Mouse (Mus musculus) retina, postnatal 7 days (tissue): Measurements from ENCODE around the gene Zfp385b.

ENCODE experiments used
- DNase-seq: peaks from one replicate; pipeline ENCODE4 v3.0.0-alpha.2; 2012; ENCODE audit warnings: low read depth, low spot score

The Zfp385b gene

DNA sequence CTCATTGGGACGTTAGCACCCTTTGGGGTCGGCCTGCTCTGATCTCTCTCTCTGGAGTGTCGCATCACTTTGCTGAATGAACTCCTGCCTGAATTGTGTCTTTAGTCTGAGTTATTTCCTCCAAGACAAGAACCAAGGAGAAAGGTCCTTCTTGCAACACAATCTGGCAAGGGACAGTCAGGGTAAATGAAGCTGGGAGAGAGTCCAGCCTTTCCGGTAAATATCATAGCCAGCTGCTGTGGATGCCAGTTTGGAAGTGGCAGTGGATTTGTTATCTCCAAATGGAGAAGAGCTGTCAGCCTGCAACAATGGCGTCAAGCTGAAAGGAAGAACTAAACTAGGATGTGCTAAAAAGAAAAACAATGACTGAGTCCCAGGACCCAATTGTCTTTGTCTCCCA, 436.7 kb downstream of the Zfp385b start:
- no peak for DNase-seq

DNA sequence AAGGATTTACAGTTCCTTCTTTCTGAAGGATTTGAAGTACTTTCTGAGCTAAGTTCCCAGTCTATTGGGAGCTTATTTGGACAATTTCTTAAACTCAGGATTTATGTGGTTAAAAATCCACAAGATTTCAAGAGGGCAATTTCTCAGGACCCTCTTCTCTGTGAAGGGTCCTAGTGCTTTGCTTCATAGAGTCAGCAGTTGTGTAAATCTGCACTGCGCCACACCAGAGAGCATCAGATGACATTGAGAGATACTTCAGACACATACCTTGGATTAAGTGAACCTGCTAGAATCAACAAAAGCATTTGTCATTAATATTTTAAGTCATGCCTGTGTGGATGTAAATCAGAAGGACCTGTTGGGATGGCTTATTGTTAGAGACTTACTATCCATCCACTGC, 439.5 kb downstream of the Zfp385b start:
- no peak for DNase-seq

DNA sequence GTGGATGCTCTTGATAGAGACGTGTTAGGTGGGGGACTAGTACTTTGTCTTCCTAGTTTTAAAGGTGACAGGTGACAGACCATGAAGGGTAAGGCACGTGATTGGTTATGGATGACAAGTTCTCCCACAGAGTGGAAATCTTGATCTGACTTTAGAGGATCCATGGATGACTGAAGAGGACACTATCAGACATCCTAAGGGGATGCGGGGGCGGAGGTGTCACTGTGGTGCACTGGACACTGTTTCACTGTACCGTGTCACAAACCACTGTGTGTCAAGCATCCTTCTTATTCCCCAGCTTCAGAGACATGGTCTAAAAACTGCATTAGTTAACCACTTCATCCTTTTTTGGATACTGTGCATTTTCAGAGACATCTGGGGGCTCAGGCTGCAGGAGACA, 440.1 kb downstream of the Zfp385b start:
- no peak for DNase-seq

DNA sequence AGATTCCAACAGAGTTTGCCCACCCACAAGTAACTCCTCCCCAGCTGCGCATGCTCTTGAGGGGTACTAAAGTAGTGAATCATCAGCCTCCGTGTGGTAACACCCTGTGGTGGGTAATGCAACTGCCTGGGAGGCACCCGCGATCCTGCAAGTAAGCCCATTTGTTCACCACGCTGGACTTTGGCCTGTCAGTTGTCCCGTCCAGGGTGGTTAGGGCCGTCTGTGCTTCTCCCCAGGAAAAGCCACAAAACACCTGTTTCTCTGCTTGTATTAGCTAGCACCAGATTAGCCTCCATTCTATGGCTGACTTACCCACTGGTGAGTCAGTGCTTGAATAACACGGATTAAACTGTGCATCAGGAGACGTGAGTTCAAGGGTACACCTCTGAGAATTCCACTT, 442.6 kb downstream of the Zfp385b start:
- no peak for DNase-seq

DNA sequence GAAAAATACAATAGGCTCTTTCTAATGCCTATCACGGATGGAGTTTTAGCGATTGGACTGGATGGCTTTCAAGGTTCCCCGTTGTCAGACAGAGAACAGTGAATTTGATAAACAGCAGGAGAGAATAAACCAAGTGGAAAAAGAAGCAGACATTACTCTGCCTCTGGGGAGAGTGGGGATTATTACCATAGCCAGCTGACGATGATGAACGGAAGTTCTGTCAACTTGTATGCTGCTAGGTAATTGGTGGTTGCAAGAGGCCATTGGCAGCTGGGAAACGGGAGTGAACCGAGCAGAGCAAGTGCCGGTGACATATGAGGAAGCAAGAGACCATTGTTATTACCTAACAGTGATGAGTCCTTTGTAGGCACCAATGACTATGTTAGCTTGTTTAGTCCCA, 444.3 kb downstream of the Zfp385b start:
- DNase-seq: no peak

DNA sequence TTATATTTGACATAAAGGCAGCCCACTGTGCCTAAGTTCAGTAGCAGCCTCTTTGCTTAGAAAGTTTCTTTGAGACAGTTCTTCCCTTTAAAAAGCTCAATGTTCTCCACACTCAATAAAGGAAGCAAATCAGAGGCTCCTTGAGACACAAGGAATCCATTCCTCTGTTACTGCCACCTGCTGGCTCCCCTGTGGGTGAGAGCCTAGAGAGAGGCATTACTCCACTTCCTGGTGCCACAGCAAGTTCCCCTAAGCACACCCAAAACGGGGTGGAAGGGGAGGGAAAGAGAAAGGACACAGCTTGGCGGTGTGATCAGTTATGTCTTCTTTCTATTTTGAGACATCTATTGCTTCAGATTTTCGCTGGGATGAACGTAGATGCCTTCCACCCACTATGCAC, 450.3 kb downstream of the Zfp385b start:
- DNase-seq: no peak
